Mouse (Mus musculus): Measurements from ENCODE around the gene Trim46. TPM values are rescaled to one million over a fixed set of nuclear protein-coding genes. Genes with fewer than 3 reads are reported as not detected.

The Trim46 gene
- polyA plus RNA-seq, 1 experiment: not detected

DNA sequence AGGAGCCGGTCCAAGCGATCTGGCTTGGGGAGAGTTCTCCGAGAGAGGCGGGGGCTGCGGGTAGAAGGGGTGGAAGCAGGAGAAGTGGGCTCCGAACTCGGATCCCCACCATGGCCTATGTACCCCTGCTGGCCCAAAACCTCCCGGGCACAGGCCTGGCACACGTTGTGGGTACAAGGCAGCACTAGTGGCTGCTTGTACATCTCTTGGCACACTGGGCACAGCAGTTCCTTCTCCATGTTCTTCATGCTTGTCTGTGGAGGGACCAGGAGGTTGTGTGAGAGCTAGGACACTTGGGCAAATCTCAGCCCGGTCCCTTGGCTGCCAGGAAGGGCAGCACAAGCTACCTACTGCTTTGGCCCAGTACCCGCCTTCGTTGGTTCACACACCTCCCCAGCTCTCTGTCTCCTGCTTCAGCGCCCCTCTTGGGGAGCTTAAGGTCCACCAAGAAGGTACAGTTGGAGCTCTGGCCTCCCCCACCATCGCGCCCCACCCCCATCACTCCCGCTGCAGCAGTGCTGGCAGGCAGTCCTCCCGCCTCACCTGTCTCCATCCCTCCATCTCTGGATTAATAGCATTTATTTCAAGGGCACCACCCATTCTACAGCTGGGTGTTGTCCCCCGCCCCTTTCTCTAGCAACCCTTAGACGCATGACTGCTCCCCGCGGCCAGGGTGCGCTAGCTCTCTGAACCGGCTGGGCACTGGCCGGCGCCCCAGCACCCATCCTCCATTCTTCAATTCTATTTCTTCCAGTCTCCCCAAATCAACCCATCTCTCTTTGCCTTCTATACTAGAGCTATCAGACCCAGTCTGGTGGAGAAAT, 1.7 kb downstream of the Trim46 start:
- peak overlapping the region; percentile 64 for H3K4me3 ChIP-seq (ENCODE audit: insufficient read depth, low read depth, low read length)
- H3K4me1 ChIP-seq (ENCODE audit: control insufficient read depth, insufficient read depth, low read length): peaks cover 21% of the 10 kb centered on the region
- TF ChIP-seq CTCF (IDR thresholded peaks at IDR 0.05; ENCODE audit: insufficient read depth, low read depth, low read length) (no peak), POLR2A (IDR thresholded peaks at IDR 0.05; ENCODE audit: insufficient read depth, low read depth, low read length) (no peak)
- WGBS: 7% methylated on average over 25 of the region's 25 CpGs
- no peak overlapping the region; the same call in 1 of the 2 replicates for H3K27ac ChIP-seq (ENCODE audit: insufficient read depth, low read depth, low read length)

DNA sequence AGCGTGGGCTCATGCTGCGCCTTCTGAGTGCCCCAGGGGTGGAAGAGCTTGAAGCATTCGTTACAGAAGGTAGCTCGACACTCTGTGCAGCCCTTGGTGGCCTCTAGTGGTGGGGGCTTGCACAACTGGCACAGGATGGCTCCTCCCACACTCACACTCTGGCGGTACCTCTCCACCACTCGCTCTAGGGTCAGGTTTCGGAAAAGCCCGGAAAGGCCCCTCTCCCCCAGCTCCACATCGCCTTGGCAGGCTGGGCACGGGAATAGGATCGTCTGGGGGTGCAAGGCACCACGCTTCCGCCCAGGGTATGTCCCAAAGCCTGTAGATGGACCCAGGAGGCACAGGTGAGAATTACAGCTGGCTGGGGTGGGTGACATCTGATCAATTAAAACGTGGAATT, 2.5 kb downstream of the Trim46 start:
- Histone ChIP-seq H3K27ac (ENCODE audit: insufficient read depth, low read depth, low read length) (no peak overlapping the region), H3K4me1 (ENCODE audit: control insufficient read depth, insufficient read depth, low read length) (peaks cover 27% of the 10 kb centered on the region), H3K4me3 (ENCODE audit: insufficient read depth, low read depth, low read length) (peak overlapping the region; percentile 64)
- 20% methylated on average over 14 of the region's 14 CpGs for WGBS
- TF ChIP-seq CTCF (IDR thresholded peaks at IDR 0.05; ENCODE audit: insufficient read depth, low read depth, low read length) (no peak), POLR2A (IDR thresholded peaks at IDR 0.05; ENCODE audit: insufficient read depth, low read depth, low read length) (no peak)

DNA sequence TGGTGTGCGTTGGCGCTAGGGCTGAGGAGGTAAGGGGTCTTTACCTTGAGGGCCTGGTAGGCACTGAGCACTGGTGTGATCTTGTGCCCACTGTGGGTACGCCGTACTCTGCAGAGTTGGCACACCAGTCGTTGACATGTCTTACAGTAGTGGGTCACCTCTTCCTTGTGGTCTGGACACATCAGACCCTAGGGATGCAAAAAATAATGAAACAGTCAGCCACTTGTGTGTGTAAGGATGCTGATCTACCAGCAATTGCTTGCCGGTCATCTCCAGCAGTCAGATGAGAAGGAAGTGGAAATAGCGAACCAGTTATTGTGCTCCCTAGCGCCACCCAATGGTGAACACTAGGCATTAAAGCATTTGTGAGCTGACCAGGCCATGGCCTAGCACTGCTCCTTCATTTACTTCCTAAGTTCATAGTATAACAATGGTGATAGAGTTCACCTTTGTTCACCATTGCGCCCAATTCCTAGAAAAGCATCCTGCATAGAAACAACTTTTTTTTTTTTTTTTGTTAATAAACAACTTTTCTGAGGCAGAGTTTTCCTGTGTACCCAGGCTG, 3.7 kb downstream of the Trim46 start:
- Histone ChIP-seq H3K4me3 (ENCODE audit: insufficient read depth, low read depth, low read length) (no peak overlapping the region), H3K4me1 (ENCODE audit: control insufficient read depth, insufficient read depth, low read length) (peaks cover 30% of the 10 kb centered on the region), H3K27ac (ENCODE audit: insufficient read depth, low read depth, low read length) (no peak overlapping the region)
- no peak for TF ChIP-seq POLR2A (IDR thresholded peaks at IDR 0.05; ENCODE audit: insufficient read depth, low read depth, low read length)
- no peak for TF ChIP-seq CTCF (IDR thresholded peaks at IDR 0.05; ENCODE audit: insufficient read depth, low read depth, low read length)
- 63% methylated on average over 9 of the region's 9 CpGs for WGBS

DNA sequence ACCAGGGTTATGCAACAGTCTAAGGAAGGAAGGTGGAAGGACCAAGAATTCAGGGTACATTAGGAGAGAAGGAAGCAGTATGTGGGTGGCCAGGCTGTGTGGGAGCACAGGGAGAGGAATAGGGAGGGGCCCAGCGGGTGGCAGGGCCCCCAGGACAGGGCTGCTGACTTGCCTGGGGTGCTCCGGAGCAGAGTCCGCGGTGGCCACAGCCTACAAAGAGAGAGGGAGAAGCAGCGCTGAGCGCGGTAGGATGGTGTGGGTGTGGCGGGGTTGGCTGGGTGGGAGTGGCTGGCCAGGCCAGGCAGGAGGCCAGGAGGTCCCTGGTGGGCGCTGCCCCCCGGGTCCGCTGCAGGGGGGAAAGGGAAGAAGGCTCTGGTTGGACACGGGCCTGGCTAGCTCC, 7.6 kb downstream of the Trim46 start:
- peaks cover 16% of the 10 kb centered on the region for H3K4me1 ChIP-seq (ENCODE audit: control insufficient read depth, insufficient read depth, low read length)
- 63% methylated on average over 12 of the region's 12 CpGs for WGBS
- H3K27ac ChIP-seq (ENCODE audit: insufficient read depth, low read depth, low read length): no peak overlapping the region
- TF ChIP-seq POLR2A (IDR thresholded peaks at IDR 0.05; ENCODE audit: insufficient read depth, low read depth, low read length) (no peak), CTCF (IDR thresholded peaks at IDR 0.05; ENCODE audit: insufficient read depth, low read depth, low read length) (no peak)
- no peak overlapping the region for H3K4me3 ChIP-seq (ENCODE audit: insufficient read depth, low read depth, low read length)

DNA sequence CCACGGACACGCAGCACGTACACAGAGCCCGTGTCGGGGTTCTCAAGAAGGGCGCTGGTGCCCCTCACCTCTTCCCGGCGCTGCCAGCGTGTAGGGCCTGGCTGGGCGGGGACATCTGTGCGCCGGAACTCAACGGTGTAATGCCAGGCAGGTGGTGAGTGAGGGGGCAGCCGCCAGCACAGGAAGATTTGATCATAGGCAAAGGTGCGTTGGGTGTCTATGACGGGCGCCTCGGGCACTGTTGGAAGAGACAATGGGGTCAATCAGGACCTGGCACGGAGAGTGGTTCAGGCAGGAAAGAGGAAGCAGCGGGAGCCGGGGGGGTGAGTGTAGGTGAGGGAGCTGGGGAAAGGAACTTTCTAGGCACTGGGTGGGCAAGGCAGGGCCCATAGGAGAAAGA, 8.4 kb downstream of the Trim46 start:
- no peak for TF ChIP-seq CTCF (IDR thresholded peaks at IDR 0.05; ENCODE audit: insufficient read depth, low read depth, low read length)
- no peak for TF ChIP-seq POLR2A (IDR thresholded peaks at IDR 0.05; ENCODE audit: insufficient read depth, low read depth, low read length)
- WGBS: 90% methylated on average over 21 of the region's 21 CpGs
- Histone ChIP-seq H3K27ac (ENCODE audit: insufficient read depth, low read depth, low read length) (no peak overlapping the region), H3K4me1 (ENCODE audit: control insufficient read depth, insufficient read depth, low read length) (peaks cover 13% of the 10 kb centered on the region), H3K4me3 (ENCODE audit: insufficient read depth, low read depth, low read length) (no peak overlapping the region)

DNA sequence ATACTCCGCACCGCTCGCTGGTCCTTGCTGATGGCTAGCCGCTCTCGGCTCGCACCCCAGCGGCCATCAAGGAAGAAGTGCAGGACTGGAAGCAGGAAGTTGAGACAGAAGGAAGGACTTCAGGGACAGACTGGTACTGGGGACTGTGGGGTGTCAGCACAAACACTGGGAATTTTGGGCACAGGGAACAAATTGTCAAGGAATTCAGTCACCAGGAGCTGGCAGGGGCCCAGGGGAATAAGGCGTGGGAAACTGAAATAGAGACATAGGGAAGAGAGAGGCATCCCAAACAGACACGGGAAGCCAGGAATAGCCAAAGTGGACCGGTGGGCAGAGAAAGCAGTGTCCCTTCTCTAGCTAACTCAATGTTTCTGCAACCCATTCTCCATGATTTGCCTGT, 9.6 kb downstream of the Trim46 start:
- TF ChIP-seq POLR2A (IDR thresholded peaks at IDR 0.05; ENCODE audit: insufficient read depth, low read depth, low read length) (no peak), CTCF (IDR thresholded peaks at IDR 0.05; ENCODE audit: insufficient read depth, low read depth, low read length) (no peak)
- no peak overlapping the region for H3K27ac ChIP-seq (ENCODE audit: insufficient read depth, low read depth, low read length)
- 89% methylated on average over 10 of the region's 10 CpGs for WGBS
- H3K4me1 ChIP-seq (ENCODE audit: control insufficient read depth, insufficient read depth, low read length): peaks cover 10% of the 10 kb centered on the region
- no peak overlapping the region for H3K4me3 ChIP-seq (ENCODE audit: insufficient read depth, low read depth, low read length)

DNA sequence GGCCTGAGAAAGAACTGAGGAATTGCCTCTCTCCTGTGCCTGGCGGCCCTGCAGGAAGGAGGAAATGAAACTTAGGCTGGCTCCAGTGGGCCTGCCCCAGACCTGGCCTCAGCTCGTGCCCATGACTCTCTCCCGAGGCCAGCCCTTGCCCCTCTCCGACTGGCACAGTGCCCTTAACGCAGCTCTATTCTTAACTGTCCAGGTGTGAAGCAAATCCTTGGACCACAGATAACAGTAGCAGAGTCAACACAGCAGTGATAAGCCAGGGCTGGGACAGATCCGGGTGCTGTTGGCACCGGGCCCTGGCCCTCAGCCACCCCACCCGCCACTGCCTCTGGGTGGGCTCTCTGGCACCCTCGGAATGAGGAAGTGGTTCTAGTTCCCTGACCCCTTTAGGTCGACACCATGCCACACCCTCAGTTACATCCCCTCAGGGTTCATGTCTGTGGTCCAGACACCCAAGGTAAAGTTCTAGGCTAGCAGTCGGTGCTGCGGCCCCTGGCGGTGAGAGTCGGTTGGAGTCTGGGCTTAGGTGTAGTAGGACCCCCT, 12.5 kb downstream of the Trim46 start:
- Histone ChIP-seq H3K27ac (ENCODE audit: insufficient read depth, low read depth, low read length) (no peak overlapping the region), H3K4me3 (ENCODE audit: insufficient read depth, low read depth, low read length) (no peak overlapping the region), H3K4me1 (ENCODE audit: control insufficient read depth, insufficient read depth, low read length) (peaks cover 8% of the 10 kb centered on the region)
- WGBS: 57% methylated on average over 14 of the region's 14 CpGs
- TF ChIP-seq POLR2A (IDR thresholded peaks at IDR 0.05; ENCODE audit: insufficient read depth, low read depth, low read length) (no peak), CTCF (IDR thresholded peaks at IDR 0.05; ENCODE audit: insufficient read depth, low read depth, low read length) (no peak)

DNA sequence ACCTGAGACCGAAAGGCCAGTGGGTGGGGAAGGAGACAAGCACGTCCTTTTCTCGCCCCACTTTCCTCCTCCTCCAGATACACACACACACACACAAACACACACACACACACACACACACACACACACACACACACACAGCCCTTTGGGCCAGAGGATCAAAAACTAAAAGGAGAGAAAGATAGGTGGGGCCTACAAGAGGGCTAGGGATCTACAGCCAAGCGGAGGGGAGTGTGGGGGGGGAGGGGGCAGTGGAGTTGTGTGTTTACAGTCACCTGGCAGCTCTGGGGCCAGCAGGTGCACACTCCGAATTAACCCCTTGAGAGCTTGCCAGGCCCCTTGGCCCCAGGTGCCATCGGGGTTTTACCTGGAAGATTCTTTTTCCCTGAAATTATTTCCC, 13.5 kb downstream of the Trim46 start:
- Histone ChIP-seq H3K4me3 (ENCODE audit: insufficient read depth, low read depth, low read length) (no peak overlapping the region), H3K4me1 (ENCODE audit: control insufficient read depth, insufficient read depth, low read length) (peaks cover 15% of the 10 kb centered on the region), H3K27ac (ENCODE audit: insufficient read depth, low read depth, low read length) (no peak overlapping the region)
- no peak for TF ChIP-seq POLR2A (IDR thresholded peaks at IDR 0.05; ENCODE audit: insufficient read depth, low read depth, low read length)
- 75% methylated on average over 6 of the region's 6 CpGs for WGBS

DNA sequence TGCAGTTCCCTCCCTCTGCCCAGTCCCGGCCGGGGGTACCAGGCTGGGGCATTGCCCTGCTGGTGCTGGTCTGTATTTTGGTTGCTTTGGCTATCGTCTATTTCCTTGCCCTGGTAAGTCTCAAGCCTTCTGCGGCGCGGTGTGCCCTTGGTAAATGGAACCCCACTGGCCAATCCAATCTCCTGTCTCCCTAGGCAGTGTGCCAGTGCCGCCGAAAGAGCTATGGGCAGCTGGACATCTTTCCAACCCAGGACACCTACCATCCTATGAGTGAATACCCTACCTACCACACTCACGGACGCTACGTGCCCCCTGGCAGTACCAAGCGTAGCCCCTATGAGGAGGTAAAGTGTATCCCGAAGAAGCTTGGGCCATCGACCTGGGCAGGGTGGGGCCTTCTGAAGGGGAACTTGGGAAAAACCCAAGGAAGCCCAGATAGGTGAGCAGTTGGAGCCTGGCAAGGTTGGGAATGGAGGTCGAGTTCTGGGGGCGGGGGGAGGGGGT, 14.3 kb downstream of the Trim46 start:
- peaks cover 16% of the 10 kb centered on the region for H3K4me1 ChIP-seq (ENCODE audit: control insufficient read depth, insufficient read depth, low read length)
- H3K4me3 ChIP-seq (ENCODE audit: insufficient read depth, low read depth, low read length): no peak overlapping the region
- no peak overlapping the region for H3K27ac ChIP-seq (ENCODE audit: insufficient read depth, low read depth, low read length)
- TF ChIP-seq CTCF (IDR thresholded peaks at IDR 0.05; ENCODE audit: insufficient read depth, low read depth, low read length): no peak
- 76% methylated on average over 16 of the region's 16 CpGs for WGBS

Data from olfactory bulb, adult 2 months (tissue).